Mouse (Mus musculus) heart, embryonic 13.5 days (tissue): ENCODE measurements around the gene Fabp2. TPM values are rescaled to one million over a fixed set of nuclear protein-coding genes. Genes with fewer than 3 reads are reported as not detected.

Source experiments
- ATAC-seq: fragments of 200-750 bp; cut with Nextera tagmentation; 2 replicates; pipeline ENCODE4 v1.8.0; 2017; ENCODE audit warnings: moderate TSS enrichment; ENCODE audit not compliant: insufficient number of reproducible peaks, low FRiP score, low TSS enrichment; ENCODE audit errors: extremely low read depth
- H3K27ac ChIP-seq: fragments of 300-500 bp; sonication (generic); replicated peaks from 2 replicates; pipeline ENCODE4 v1.5.1; 2015; ENCODE audit warnings: moderate library complexity, mild to moderate bottlenecking, inconsistent platforms
- H3K27me3 ChIP-seq: fragments of 300-500 bp; sonication (generic); replicated peaks from 2 replicates; pipeline ENCODE4 v1.6.1; 2015; ENCODE audit warnings: mild to moderate bottlenecking, inconsistent platforms
- H3K36me3 ChIP-seq: fragments of 300-500 bp; sonication (generic); 2 replicates; pipeline ENCODE4 v1.6.1; 2015; ENCODE audit warnings: mild to moderate bottlenecking, inconsistent platforms
- H3K4me1 ChIP-seq: fragments of 300-500 bp; sonication (generic); 2 replicates; pipeline ENCODE4 v1.6.1; 2015; ENCODE audit warnings: inconsistent platforms
- H3K4me2 ChIP-seq: fragments of 300-500 bp; sonication (generic); 2 replicates; pipeline ENCODE4 v1.6.1; 2015; ENCODE audit warnings: inconsistent platforms, mild to moderate bottlenecking, moderate library complexity
- H3K4me3 ChIP-seq: fragments of 300-500 bp; sonication (generic); 2 replicates; pipeline ENCODE4 v1.5.1; 2015; ENCODE audit warnings: moderate library complexity, mild to moderate bottlenecking, inconsistent platforms
- H3K9ac ChIP-seq: fragments of 300-500 bp; sonication (generic); 2 replicates; pipeline ENCODE4 v1.6.1; 2015; ENCODE audit warnings: inconsistent platforms, mild to moderate bottlenecking, moderate library complexity
- H3K9me3 ChIP-seq: fragments of 300-500 bp; sonication (generic); 2 replicates; pipeline ENCODE4 v1.6.1; 2016; ENCODE audit warnings: inconsistent platforms
- WGBS: fragments of 180-500 bp; shearing (Covaris S2); methylation state at CpG from one replicate; pipeline ENCODE4 v1.1.7; 2015; ENCODE audit warnings: mixed read lengths; 5-methylcytosine and 5-hydroxymethylcytosine counted together
- polyA plus RNA-seq: library from polyadenylated mRNA; unstranded; fragments of >200 nt; fragmentation: Nextera tagmentation; extraction: Ambion mirVana; gene quantifications from 2 replicates; pipeline ENCODE4 v1.2.1, GENCODE M21; 2015

Fabp2 gene
- polyA plus RNA-seq, 1 experiment from 2014 or later: not detected

DNA sequence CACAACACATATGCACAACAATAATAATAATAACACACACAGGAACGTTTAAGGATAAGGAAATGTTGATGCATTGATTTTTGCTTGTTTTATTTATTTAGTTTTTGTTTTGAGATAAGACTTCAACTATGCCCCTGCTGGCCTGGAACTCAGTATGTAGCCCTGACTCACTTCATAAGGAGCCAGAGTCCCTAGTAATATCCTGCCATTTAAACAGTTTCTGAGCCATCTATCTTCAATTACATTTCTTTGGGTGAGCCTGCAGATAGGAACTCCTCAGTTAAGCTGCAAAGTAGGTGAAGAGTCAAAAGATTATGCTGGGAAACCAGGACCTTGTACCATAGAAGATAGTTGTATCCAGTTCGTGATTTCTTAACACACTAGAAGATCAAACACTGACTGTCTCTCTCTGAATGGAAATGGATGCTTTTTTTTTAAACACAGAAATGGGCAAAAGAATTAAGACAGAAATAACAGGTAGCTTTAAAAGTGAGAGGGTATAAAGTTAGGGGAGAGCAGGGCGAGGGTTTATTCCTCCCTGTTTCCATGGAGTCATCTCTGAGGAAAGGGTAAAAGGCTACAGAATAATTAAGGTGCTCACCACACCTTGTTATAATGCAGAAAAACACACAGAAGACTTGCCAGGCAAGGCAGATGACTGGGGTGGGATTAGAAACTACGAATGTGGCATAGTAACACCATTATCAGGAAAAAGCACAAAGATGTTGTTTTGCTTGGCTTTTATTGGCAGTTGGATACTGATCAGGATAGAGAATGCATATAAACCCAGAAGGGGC, 7.2 kb upstream of the Fabp2 start:
- Histone ChIP-seq H3K9ac (no peak overlapping the region), H3K36me3 (no peaks in the 10 kb centered on the region), H3K4me3 (no peak overlapping the region), H3K27ac (peak overlapping the region; percentile 50; the same call in 1 of the 2 replicates), H3K9me3 (no peaks in the 10 kb centered on the region), H3K4me1 (no peaks in the 10 kb centered on the region), H3K4me2 (no peak overlapping the region), H3K27me3 (no peaks in the 10 kb centered on the region)
- WGBS: 62% methylated on average over 4 of the region's 4 CpGs
- ATAC-seq: no peak

- Histone ChIP-seq H3K27me3 (no peaks in the 10 kb centered on the region), H3K4me2 (no peak overlapping the region), H3K9ac (no peak overlapping the region), H3K9me3 (no peaks in the 10 kb centered on the region), H3K4me3 (no peak overlapping the region), H3K36me3 (no peaks in the 10 kb centered on the region), H3K27ac (peak overlapping the region; percentile 50; the same call in 1 of the 2 replicates), H3K4me1 (no peaks in the 10 kb centered on the region)
- ATAC-seq: no peak
- WGBS: 57% methylated on average over 5 of the region's 5 CpGs
Observed at GRCm38 (mm10) chr3:122888371-122888819, 6.5 kb upstream of the Fabp2 start.

- Histone ChIP-seq H3K9ac (no peak overlapping the region), H3K9me3 (no peaks in the 10 kb centered on the region), H3K4me2 (no peak overlapping the region)
Observed at GRCm38 (mm10) chr3:122895189-122895731, 388 bp downstream of the Fabp2 start.

GRCm38 (mm10) chr3:122898254-122898653, 3.4 kb downstream of the Fabp2 start:
- WGBS: 60% methylated on average over 6 of the region's 6 CpGs
- Histone ChIP-seq H3K4me3 (no peak overlapping the region), H3K27ac (no peak overlapping the region), H3K9ac (no peak overlapping the region), H3K4me1 (no peaks in the 10 kb centered on the region), H3K27me3 (no peaks in the 10 kb centered on the region), H3K9me3 (no peaks in the 10 kb centered on the region), H3K4me2 (no peak overlapping the region), H3K36me3 (no peaks in the 10 kb centered on the region)
- no peak for ATAC-seq

More at GRCm38 (mm10) chr3:122895189-122895731, 388 bp downstream of the Fabp2 start:
- no peak for ATAC-seq
- no peaks in the 10 kb centered on the region for H3K36me3 ChIP-seq
- H3K4me1 ChIP-seq: no peaks in the 10 kb centered on the region
- WGBS: 64% methylated on average over 11 of the region's 11 CpGs
- no peaks in the 10 kb centered on the region for H3K27me3 ChIP-seq
- no peak overlapping the region for H3K27ac ChIP-seq
- H3K4me3 ChIP-seq: no peak overlapping the region

- no peaks in the 10 kb centered on the region for H3K9me3 ChIP-seq
- no peak overlapping the region for H3K4me2 ChIP-seq
- H3K27me3 ChIP-seq: no peaks in the 10 kb centered on the region
- ATAC-seq: no peak
- no peak overlapping the region for H3K4me3 ChIP-seq
- no peaks in the 10 kb centered on the region for H3K4me1 ChIP-seq
- H3K9ac ChIP-seq: no peak overlapping the region
- H3K27ac ChIP-seq: no peak overlapping the region
- H3K36me3 ChIP-seq: no peaks in the 10 kb centered on the region
- 38% methylated on average over 12 of the region's 12 CpGs for WGBS
Observed at GRCm38 (mm10) chr3:122903746-122904433, 9.0 kb downstream of the Fabp2 start.

DNA sequence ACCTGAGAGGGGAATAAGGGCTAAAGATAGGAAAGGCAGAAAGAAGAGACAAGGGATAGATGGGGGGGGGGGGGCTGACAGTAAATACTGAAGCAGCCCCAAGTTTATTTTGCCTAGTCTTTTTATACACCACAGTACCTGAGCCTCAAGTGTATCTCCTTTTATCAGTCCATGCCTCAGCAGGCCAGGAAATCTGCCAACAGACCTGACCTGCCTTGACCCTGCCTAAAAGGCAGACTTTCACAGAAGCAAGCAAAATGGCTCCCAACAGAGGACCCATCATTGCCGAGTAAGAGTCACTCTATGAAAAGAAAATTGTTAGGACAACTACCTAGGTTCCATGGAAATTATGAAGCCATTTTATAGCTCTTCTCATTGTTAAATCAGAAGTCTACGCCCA, 13.0 kb downstream of the Fabp2 start:
- no peaks in the 10 kb centered on the region for H3K27me3 ChIP-seq
- no peak overlapping the region for H3K4me3 ChIP-seq
- no peaks in the 10 kb centered on the region for H3K36me3 ChIP-seq
- no peaks in the 10 kb centered on the region for H3K4me1 ChIP-seq
- no peak overlapping the region for H3K9ac ChIP-seq
- ATAC-seq: no peak
- no peak overlapping the region for H3K27ac ChIP-seq
- WGBS: 81% methylated on average over 2 of the region's 2 CpGs
- 0 out of 2 replicates have a peak, but pooled peaks cover 3% of the 10 kb centered on the region for H3K9me3 ChIP-seq
- H3K4me2 ChIP-seq: no peak overlapping the region

GRCm38 (mm10) chr3:122915493-122915892, 20.6 kb downstream of the Fabp2 start:
- Histone ChIP-seq H3K27me3 (no peaks in the 10 kb centered on the region), H3K4me3 (no peak overlapping the region), H3K9me3 (no peaks in the 10 kb centered on the region), H3K4me1 (peaks cover under 1% of the 10 kb centered on the region; the same call in 1 of the 2 replicates), H3K4me2 (no peak overlapping the region), H3K27ac (no peak overlapping the region), H3K9ac (no peak overlapping the region), H3K36me3 (no peaks in the 10 kb centered on the region)
- 73% methylated on average over 5 of the region's 5 CpGs for WGBS
- no peak for ATAC-seq

- peaks cover 8% of the 10 kb centered on the region; the same call in 1 of the 2 replicates for H3K4me1 ChIP-seq
- H3K27me3 ChIP-seq: no peaks in the 10 kb centered on the region
- no peak overlapping the region for H3K27ac ChIP-seq
- no peaks in the 10 kb centered on the region for H3K36me3 ChIP-seq
- no peak overlapping the region for H3K4me2 ChIP-seq
- H3K4me3 ChIP-seq: no peak overlapping the region
- H3K9me3 ChIP-seq: no peaks in the 10 kb centered on the region
- 74% methylated on average over 6 of the region's 6 CpGs for WGBS
- no peak for ATAC-seq
- H3K9ac ChIP-seq: no peak overlapping the region
Observed at GRCm38 (mm10) chr3:122916191-122916680, 21.4 kb downstream of the Fabp2 start.

DNA sequence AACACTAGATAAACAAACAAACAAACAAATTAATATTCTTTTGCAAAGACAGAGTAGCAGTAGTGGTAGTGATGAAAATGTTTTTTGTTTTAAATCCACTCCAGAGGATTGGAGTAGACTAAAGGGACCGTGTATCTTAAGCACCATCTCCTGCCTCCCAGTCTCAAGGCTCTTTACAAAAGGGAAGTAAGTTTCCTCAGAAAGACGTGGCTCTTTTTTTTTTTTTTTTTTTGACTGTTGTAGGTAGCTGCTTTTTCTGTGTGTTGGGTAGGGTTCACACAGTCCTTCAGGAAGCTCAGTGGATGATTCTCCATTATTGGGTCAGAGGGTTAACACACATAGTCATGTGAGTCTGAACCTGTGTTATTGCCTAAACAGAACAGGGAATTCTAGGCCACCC, 23.8 kb downstream of the Fabp2 start:
- Histone ChIP-seq H3K36me3 (no peaks in the 10 kb centered on the region), H3K4me3 (no peak overlapping the region), H3K9ac (no peak overlapping the region), H3K4me1 (peaks cover 26% of the 10 kb centered on the region), H3K4me2 (no peak overlapping the region), H3K27ac (no peak overlapping the region), H3K9me3 (no peaks in the 10 kb centered on the region), H3K27me3 (no peaks in the 10 kb centered on the region)
- no peak for ATAC-seq
- WGBS: 60% methylated on average over 2 of the region's 2 CpGs

- Histone ChIP-seq H3K4me3 (no peak within 1 kb of the TSS), H3K9ac (no peak within 1 kb of the TSS), H3K36me3 (no peaks in the 10 kb centered on the region), H3K4me2 (no peak within 1 kb of the TSS), H3K27ac (no peak within 1 kb of the TSS), H3K4me1 (peaks cover 26% of the 10 kb centered on the region), H3K9me3 (no peaks in the 10 kb centered on the region), H3K27me3 (no peaks in the 10 kb centered on the region)
- no peak for ATAC-seq
- WGBS: 82% methylated on average over 8 of the region's 8 CpGs
Observed at GRCm38 (mm10) chr3:122919260-122919659, 24.4 kb downstream of the Fabp2 start, which contains the start of gene Gm10959. Gm10959 (minus strand) TSS chr3:122919360.
